Mouse (Mus musculus): ENCODE measurements around the gene Atxn10. TPM values are rescaled to one million over a fixed set of nuclear protein-coding genes. Genes with fewer than 3 reads are reported as not detected.

The Atxn10 gene
- polyA plus RNA-seq (2017; shearing (Covaris generic)), result 114 TPM

DNA sequence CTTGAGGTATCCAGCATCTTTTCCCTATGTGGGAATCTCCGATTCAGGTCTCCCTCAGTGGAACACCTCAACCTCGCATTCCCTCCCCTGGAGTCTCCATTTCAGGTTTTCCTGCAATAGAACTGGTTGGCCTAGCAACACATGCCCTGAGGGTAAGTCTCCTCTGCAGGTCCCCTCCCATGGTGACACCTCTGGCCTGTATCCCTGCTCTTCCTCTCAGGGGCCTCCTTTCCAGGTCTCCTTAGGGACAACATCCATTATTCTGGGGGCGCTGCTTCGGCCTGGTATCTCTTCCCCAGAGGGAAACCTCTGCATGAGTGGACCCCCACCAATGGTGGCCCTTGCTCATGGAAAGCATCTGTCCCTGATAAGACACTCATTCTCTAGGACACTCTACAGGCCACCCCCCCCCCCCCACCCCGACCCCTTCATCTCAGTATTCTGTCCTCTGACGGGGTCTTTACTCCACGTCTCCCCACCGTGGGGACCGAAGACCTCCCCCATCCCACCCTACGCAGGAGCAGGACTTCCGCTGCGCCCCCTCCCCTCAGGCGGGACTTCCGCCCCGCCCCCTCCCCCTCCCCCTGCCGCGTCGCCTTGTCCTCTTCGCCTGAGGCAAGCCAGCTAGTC, at the start of gene Atxn10:
Gene Atxn10 (plus strand): TSS at position 575 of the 630 bp plus-strand sequence.

DNA sequence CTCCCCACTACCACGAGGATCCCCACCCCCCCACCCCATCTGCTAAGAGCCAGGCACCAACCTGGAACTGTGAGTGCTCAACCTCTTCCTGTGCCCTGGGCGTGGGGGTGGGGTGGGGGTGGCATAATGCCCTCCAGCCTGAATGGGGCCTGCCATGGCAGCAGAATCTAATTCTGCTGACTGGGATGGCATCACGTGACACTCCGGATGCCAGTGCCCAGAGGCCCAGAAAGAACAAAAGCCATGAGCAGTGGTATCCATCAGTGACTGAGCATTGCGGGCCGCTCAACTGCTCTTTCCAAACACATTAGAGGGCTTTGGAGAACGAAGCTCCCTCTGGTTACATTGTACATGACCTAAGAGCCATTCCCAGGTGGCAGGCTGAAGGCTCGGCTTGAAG, 167.1 kb downstream of the Atxn10 start, which contains the start of gene 7530416G11Rik:
Gene 7530416G11Rik (minus strand): TSS at position 101 of the 400 bp plus-strand sequence.

Other genes starting within 250 kb of the Atxn10 start
- 0.14 TPM for gene Smc1b, start 204.3 kb upstream of the Atxn10 start, polyA plus RNA-seq (2017; shearing (Covaris generic))
- not detected for gene Ribc2, start 204.2 kb upstream of the Atxn10 start, polyA plus RNA-seq (2017; shearing (Covaris generic))
- 1.8 TPM for gene Fbln1, start 130.3 kb upstream of the Atxn10 start, polyA plus RNA-seq (2017; shearing (Covaris generic))
- not detected for gene 7530416G11Rik, start 167.0 kb downstream of the Atxn10 start, polyA plus RNA-seq (2017; shearing (Covaris generic))
- not detected for gene Wnt7b, start 246.2 kb downstream of the Atxn10 start, polyA plus RNA-seq (2017; shearing (Covaris generic))